Mouse (Mus musculus) kidney, adult 8-10 months (tissue): ENCODE results near the gene Gp1bb.

Experiments
- DNase-seq, 2 experiments: peaks; one replicate each; pipeline ENCODE4 v3.0.0; 2022

Gene Gp1bb

DNA sequence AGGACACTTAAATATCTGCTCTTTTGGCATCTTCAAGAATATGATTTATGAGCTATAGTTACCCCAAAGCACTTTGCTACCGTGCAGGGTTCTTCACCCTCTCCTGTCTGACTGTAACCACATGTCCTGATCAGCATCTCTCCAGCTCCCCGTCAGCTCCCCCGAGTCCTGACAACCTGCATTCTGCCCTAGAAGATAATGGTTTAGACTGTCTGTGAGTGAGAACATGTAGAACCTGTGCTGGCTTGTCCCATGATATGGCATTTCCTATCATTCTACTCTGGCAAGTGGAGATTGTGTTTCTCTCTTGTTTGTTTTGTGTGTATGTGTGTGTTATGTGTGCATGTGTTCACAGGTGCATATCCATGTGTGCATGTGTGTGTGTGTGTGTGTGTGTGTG lies 24.2 kb downstream of the Gp1bb start:
- no peak for DNase-seq

DNA sequence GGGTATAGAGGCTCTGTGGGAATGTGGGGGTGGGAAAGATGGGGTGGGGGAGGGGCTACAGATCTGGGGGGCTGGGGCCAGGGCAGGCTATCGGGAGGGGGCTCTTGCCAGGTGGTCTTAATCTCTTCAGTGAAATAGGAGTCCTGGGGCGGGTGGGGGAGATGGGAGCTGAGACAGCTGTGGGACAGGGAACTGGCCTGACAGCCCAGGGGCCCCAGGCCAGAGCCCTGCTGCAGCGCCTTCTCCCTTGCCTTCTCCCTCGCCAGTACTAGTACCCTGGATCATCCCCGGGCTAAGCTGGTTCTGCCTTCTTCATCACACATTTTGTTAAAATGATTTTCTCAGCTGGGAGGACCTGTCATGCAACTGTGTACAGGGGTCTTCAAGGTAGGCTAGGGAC lies 25.9 kb downstream of the Gp1bb start:
- no peak for DNase-seq

DNA sequence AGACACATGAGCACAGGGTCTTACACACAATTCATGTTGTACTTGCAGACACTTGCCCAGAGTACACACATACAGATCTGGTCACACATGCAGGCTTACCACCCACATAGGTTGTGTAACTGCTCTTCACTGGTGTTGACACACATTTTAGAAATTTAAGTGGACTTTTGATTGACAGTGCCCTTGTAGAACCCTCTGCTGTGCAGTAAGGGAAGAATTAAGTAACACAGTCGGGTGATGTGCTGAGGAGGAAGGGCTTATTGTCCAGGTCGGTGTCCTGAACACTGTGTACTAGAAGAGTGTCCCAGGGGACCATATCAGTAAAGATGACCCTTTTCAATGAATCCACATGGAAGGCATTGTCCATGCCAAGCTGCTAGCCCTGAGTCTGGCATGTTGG lies 28.3 kb downstream of the Gp1bb start:
- DNase-seq: no peak

DNA sequence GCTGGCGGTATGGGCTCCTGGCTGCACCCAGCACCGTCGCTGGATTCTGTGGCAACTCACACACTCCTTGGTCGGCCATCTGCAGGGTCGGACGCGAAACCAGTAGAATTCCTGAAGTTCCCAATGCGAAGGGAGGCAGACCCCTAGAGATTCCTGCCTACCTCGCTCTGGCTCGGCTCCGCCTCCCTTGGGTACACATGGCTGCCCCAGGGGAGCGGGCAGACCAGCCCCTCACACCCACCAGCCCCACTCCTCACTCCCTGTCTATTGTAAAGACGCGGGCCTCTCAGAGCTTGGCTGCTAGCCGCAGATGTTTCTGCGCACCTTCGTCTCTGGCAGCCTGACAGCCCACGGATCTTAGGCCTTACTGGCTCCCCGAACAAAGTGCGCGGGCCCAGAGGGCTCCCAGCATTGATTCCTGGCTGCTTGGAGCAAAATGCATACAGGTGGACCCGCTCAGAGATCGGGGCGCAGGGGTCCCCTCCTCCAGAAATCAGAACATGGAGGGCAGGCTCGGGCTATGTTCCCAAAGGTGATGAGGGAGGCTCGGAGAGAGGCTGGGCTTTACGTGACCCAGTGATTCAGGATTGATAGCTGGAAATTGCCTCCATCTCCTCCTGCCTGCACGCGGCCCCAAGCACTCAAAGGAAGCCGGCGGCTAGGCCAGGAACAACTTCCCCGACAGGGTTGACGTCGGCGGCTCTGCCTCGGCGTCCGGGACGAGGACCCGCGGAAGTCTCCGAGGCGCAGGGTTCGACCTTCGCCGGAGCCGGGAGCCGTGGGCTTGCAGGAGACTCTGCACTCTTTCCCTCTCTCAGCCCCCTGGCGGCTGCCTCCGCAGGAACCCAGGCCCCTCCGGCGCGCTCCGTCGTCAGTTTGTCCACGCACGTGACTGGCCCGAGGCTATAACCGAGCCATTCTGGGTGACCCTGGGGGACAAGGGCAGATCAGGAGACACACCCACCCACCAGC lies 30.9 kb downstream of the Gp1bb start:
- no peak for DNase-seq

DNA sequence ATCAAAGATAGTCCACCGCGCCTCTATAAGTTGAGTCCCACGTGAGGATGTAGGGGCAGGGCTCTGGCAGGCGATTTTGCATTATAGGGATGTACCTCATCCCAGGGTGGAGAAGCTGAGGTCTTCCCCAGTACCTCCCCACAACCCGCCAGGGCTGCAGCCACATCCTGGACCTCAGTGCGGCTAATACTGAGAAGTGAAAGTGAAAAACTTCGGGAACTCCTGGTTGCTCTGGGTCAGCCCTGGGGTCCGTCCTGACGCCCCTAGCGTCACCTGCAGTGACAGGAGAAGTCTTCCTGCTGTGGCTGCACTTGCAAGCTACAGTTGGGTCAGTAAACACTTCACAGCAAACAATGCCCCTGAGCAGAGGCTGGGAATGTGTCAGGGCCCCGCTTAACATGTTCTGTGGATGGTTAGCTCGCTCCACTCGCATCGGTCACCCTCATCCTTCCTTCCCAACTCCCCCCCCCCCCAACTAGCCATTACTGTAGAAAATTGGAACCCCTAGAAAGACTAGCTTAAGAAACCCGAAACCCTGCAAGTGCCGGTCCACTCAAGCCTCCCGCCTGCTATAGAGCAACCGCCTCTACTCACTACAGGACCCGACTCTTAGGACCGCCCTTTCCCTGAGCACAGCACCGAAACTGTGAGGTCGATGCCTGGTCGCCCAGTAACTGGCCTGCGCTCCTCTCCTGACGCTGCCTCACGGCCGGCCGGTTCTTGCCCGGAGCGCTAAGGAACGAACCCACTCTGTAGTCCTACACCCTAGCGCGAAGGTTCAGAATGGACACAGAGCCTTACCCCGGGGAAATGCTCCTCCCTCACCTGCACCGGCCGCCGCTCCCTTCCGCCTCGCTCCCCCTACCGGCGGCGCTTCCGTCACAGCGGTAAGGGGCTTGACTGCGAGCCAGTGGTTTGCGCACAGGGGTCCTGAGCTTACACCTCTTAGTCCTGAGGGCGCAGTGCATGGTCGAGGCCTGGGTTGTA lies 32.1 kb downstream of the Gp1bb start, which contains the start of gene Tbx1:
Gene Tbx1 (minus strand): TSS at position 868 of the 987 bp plus-strand sequence.
- DNase-seq: peak in 1 of 2 experiments; percentile 18

DNA sequence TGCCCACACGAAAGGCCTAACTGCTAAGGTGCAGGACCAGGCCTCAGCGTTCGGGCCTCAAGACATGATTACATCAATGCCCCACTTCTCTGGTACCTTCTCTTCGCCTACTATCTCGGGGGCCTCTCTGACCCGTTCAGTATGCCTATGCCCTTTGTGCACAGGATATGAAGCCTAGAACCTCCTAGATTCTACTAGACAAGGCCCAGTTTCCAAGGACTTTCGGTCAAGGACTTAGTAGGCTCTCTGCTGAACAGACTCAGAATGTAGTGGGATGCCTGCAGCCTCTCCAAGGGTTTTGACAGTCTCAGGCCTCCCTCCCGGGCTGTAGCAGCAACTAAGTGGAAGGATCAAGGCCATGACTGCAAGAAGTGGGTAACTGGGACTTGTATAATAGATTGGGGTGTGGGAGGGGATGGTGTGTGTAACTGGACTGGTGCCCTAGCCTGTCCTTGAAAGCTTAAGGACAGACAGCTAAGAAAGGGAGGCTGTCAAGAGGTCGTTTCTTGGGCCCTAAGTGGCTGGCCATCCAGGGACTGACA lies 33.1 kb downstream of the Gp1bb start:
- no peak for DNase-seq

DNA sequence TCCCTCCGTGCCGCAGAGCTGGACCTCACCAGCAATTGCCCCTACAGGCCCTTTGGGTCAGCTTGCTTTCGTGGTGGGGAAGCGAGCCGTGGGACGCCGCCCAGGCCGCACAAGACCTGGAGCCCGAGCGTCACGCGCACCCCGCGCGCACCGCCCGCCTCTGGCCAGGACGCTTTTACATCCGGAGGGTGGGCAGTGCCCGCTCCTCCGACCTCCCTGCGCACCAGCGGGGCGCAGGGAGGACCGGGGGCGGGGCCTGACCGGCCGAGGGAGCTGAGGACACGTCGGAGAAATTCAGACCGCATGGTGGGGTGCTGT lies 33.5 kb downstream of the Gp1bb start:
- no peak for DNase-seq

DNA sequence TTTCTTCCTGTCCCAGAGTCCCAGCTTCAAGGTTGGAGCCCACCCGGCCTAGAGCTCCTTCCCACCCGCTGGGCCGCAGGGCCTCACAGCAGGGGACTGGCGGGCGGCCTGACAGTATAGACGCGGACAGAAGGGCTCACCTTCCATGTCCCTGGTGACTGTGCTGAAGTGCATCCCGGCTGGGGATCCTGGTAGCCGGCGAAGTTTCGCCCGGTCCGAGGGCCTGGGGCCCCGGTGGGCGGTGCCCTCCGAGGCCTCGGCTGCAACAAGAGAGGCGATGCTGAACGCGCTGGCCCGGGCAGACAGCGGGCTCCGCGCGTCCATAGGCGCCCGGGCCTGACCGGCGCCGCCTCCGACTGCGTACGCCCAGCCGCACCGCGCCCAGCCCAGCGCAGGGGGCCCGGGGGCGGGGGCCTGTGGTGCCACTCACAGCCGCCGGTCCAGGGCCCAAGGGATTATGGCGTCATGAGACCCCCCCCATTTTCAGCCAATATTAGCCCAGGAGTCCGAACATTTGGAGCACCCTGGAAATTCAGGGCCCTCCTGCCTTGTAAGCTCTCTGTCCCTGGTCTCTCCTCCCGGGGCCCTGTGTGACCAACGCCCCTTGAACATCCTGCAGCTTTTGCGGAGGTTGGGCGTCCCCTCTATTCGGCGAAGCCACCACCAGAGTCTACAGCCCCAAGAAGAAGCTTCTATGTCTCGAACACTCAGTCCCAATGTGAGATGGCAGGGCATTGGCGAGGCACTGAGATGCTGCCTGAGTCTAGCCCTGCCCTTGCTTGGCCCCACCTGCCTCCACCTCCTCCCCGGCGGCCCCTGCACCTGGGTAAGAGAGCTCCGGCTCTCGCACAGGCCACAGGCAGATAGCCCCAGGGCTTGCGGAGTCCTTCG lies 34.1 kb downstream of the Gp1bb start:
- DNase-seq: no peak

DNA sequence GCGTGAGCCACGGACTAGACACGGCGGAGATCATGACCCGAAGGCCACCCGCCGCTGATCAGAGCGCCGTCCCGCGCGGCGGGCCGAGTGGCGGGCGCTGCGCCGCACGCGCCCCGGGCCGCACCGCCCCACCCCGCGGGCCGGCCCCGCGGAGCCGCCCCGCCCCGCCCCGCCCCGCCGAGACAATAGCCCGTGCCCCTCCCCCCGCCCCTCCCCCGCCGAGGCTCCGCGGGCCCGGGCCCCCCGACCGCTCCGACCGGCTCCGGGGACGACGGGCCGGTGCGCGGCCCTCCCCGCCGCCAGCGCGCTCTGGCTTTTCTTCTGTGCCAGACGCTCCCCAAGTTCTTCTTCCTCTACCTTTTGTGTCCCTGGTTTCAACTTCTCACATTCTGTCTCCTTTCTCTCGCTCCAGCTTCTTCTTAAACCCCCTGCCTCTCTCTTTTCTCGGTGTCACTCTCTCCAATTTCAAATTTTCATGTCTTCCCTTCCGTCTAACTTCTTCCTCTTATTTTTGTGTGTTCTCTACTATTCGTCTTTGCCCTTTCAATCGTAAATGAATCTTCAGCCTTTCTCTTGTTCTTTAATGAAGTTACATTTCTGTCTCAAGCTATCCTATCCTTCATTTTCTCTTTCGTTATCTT lies 35.2 kb downstream of the Gp1bb start:
- DNase-seq: no peak

DNA sequence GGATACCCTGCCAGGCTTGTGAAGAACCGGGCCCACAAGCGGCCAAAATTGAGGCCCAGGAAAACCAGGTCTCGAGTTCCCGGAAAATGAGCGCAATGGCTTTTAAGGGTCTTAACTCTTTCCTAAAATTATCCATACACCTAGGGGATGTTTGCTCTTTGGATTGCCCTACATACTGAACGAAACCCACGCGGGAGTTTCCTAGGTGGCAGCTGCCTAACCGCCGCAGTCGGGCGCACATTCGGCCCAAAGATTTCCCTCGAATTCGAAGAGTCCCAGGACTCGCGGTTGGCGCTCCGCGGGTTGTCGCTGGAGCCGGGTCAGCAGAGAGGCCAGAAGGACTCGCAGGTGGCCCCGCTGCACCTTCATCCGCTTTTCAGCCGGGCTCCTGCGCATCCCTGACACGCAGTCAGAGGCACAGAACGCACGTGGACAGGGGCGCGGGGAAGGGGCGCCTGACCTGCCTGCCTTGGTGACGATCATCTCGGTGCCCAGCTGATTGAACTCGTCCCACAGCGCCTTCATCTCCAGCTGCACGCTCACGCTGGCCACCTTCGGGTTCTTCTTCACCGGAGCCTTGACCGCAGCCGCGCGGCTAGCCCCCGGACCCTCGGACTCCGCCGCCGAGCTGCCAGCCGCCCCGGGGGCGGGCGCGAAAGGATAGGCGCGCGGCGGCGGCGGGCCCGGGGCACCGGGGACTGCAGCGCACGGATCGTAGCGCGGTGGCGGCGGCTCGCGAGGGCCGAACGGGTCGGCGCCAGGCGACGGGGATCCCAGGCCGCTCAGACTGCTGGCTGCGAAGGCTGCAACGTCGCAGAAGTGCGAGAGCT lies 35.9 kb downstream of the Gp1bb start:
- DNase-seq: no peak

DNA sequence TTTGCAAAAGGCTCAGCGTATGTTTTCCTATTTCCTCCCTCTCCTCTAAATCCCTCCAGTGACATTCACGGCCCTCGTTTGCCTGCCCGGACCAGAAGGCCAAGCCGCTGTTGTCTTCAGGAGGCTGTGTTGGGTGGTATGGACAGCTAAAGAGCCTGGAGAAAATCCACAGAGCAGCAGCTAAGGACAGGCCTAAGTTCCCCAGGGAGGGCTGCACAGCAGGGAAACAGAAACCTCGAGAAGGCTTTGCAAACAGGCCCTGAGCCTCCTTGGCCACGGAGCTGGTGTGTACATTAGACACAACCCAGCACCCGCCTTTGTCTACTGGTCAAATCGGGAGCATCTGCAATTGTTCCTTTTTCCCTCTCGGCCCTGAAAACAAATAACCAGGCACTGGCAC lies 36.5 kb downstream of the Gp1bb start:
- DNase-seq: no peak

DNA sequence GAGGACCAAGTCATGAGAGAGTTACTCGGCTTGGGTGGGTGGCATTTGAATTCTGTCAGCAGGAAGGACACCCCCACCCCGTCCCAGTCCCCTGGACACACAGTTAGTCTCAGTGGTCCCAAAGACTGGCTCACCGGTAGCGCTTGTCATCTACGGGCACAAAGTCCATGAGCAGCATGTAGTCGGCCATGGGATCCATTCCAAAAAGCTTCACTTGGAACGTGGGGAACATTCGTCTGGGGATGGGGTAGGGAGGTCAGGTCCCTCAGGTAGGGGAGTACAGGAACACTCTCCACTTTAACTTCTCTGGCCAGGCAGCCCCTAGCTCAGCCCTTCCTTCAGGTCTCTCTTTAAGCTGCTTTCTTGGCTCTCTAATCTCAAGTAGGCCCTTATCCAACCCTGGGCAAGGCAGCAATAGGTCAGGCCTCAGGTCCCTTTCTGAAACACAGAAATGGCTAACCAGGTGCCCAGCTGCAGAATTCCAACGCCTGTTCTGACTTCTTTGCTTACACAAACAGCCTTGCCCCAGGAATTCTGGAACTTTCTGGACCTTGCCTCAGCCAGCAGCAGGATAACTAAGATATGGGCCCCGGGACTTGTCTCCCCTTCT lies 37.2 kb downstream of the Gp1bb start:
- DNase-seq: no peak

DNA sequence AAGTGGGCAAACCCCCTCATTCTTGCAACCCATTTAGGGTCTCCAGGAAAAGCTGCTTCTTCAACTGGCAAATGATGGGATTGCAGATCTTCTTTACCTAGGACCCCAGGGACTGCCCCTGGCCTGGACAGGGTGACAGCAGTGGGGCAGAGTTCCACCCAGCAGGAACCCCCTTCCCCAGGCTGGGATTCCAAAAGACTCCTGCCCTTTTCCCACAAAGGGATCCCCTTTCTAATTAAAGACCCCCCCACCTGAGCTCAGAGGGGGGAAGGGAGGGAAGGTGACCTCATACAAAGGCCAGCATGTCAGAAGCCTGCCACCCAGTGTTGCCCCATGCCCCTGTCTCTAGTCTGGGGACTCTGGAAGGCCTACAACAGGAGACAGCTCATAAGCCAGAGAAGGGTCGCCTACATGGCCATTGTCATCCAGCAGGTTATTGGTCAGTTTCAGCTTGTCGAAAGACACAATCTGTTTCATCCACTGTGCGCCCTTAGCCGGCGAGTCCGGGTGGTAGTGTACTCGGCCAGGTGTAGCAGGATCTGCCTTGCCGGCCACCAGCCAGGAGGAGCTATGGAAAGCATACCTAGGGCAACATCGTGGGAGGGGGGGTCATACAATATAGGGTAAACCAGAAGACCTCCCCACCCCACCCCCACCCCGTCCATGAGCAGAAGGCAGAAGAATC lies 38.4 kb downstream of the Gp1bb start:
- no peak for DNase-seq

DNA sequence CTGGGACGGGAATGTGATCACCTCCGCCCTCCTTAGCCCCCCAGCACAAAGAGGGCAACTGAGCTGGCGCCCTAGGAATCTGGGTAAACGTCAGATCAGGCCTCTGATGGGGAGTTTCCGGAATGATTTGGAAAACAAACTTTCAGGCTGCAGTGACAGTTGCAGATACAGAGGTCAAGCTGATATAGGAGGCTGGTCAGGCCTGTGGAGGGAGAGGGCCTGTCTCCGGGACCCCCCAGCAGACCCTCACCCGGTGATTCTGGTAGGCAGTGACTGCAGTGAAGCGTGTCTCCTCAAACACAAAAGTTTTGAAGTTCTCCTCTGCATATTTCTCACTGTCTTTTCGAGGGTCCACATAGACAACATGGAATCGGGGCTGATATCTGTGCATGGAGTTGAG lies 39.0 kb downstream of the Gp1bb start:
- no peak for DNase-seq

DNA sequence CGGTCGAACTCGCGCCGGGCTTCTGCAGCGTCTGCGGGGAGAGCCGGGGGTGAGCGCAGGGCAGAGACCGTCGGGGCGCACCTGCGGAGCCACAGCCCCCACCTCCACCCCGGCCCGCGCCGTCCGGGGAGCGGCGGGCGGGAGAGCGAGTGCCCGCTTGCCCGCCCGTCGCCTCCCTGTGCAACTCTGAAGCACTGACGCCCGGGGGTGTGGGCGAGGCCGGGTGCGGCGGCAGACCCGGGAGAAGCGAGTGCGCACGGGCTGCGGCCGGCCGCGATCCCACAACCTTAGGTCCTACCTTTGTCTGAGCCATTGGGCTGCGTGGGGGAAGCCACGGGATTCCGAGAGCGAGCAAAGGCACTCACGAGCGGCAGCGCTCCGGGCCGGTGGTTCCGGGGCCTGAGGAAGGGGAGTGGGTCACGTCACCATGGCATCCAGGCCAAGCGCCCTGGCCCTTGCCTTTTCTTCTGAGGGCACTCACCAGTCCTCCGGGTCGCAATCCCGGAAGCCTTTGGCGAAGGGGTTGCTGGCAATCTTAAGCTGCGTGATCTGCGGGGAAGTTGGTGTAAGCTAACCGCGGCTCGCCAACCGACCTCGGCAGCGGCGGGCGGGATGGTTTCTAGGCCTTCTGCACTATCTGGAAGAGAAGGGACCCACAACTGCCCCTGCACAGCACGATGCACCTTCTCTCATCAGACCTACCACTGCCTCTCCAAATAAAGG lies 39.6 kb downstream of the Gp1bb start:
- no peak for DNase-seq

DNA sequence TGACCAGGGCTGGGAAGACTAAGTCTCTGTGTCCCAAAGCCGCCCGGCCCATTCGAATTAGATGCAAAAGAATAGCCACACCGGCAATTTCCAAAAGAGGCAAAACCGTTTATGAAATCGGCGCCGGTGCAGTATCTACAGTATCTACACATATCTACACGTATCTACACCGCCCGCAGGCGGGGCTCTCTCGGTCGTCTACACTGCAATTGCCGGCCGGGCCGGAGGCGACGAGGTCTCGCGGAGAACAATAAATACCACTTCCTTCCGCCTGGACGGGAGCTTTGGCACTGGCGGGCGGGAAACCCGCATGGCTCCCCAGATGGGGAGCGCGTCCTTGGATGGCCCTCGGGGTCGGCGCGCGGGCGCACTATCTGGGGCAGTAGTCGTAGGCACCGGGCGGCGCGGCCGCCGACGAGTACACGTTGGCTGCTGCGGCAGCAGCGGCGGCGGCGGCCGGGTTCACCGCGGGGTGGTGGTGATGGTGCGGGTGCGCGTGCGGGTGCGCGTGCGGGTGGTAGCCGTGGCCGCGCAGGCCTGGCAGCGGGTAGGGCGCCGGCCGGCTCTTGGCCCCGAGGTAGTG lies 40.5 kb downstream of the Gp1bb start:
- DNase-seq: no peak

DNA sequence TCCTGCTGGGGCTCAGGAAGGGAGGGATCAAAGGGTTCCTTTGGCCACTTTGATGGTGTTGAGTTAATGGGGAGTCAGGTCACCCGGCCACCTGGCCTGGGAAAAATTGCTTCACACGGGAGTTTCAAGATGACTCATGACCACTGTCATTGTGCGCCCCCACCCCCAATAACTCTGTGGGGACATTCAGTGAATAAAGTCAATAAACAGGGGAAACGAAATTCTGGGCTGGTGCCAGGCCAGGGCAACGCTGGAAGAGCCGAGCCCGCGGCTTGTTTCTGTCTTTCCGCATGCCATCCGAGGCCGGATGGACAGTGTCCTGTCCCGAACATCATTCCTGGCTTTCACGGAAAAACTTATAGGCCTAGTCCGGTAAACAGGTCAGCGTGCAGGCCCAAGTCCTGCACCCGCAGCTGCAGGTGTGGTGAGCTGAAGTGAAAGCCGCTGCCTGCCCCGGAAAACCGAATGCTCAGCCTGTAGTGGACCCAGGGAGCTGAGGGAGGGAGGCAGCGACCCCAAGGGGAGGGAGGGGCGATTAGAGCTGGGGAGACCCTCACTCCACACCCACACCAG lies 41.1 kb downstream of the Gp1bb start:
- no peak for DNase-seq

DNA sequence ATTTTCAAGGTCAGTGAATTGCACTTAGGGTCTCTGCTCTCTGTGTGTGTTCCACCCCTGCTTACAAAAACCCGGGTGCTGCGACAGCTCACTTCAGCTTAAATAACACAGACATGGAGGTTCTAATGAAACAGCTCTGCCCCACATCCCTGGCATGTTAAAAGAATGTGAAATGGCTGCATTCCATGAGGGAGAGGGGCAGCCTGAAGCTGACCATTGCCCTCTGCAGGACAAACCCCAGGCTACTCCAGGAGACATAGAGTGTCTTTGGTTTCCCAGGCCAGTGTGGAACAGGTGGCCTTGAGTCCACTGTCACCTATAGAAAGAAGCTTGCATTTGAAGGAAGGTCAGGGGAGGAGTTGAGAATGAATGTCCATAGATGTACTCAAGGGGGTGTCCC lies 41.8 kb downstream of the Gp1bb start:
- no peak for DNase-seq
